Mouse (Mus musculus) thymus, postnatal 14 days (tissue): ENCODE results near the gene 6430548M08Rik.
A peak's percentile ranks its signal among the peaks of the same experiment; 100 is the strongest.

ENCODE experiments used
- DNase-seq: peaks from one replicate; pipeline ENCODE4 v3.0.0; 2021

Gene 6430548M08Rik

GRCm38 (mm10) chr8:120113758-120114255 lies at the start of gene 6430548M08Rik:
6430548M08Rik (plus strand) TSS chr8:120114152.
- DNase-seq, result peak; percentile 100

- no peak for DNase-seq
These were observed 48.3 kb upstream of the 6430548M08Rik start for GRCm38 (mm10) chr8:120065611-120066010.

- DNase-seq, result no peak
These were observed 47.7 kb upstream of the 6430548M08Rik start for GRCm38 (mm10) chr8:120066226-120066625.

- peak; percentile 50 for DNase-seq
These were observed 45.9 kb upstream of the 6430548M08Rik start for GRCm38 (mm10) chr8:120067936-120068668.

GRCm38 (mm10) chr8:120071684-120072083 lies 42.3 kb upstream of the 6430548M08Rik start:
- DNase-seq, result peak; percentile 79

- DNase-seq, result no peak
These were observed 41.7 kb upstream of the 6430548M08Rik start for GRCm38 (mm10) chr8:120072259-120072658.

GRCm38 (mm10) chr8:120072827-120073226 lies 41.1 kb upstream of the 6430548M08Rik start:
- DNase-seq, result no peak

- no peak for DNase-seq
These were observed 39.4 kb upstream of the 6430548M08Rik start for GRCm38 (mm10) chr8:120074516-120074915.

GRCm38 (mm10) chr8:120075347-120075746 lies 38.6 kb upstream of the 6430548M08Rik start:
- no peak for DNase-seq

GRCm38 (mm10) chr8:120078080-120078479 lies 35.9 kb upstream of the 6430548M08Rik start:
- DNase-seq, result peak; percentile 88

- no peak for DNase-seq
These were observed 34.6 kb upstream of the 6430548M08Rik start for GRCm38 (mm10) chr8:120079361-120079760.

GRCm38 (mm10) chr8:120083261-120083660 lies 30.7 kb upstream of the 6430548M08Rik start:
- DNase-seq, result no peak

- DNase-seq, result no peak
These were observed 29.2 kb upstream of the 6430548M08Rik start for GRCm38 (mm10) chr8:120084783-120085182.

GRCm38 (mm10) chr8:120089511-120089910 lies 24.4 kb upstream of the 6430548M08Rik start:
- no peak for DNase-seq

- DNase-seq, result no peak
These were observed 22.9 kb upstream of the 6430548M08Rik start for GRCm38 (mm10) chr8:120091032-120091431.

- no peak for DNase-seq
These were observed 20.8 kb upstream of the 6430548M08Rik start for GRCm38 (mm10) chr8:120093103-120093502.

GRCm38 (mm10) chr8:120094801-120095200 lies 19.2 kb upstream of the 6430548M08Rik start:
- DNase-seq, result no peak

- DNase-seq, result no peak
These were observed 17.5 kb upstream of the 6430548M08Rik start for GRCm38 (mm10) chr8:120096486-120096885.

- DNase-seq, result no peak
These were observed 13.4 kb upstream of the 6430548M08Rik start for GRCm38 (mm10) chr8:120100388-120101067.

- peak; percentile 80 for DNase-seq
These were observed 12.6 kb upstream of the 6430548M08Rik start, which contains the start of gene Zdhhc7 for GRCm38 (mm10) chr8:120101068-120101972. Zdhhc7 (minus strand) TSS chr8:120101482.

- DNase-seq, result no peak
These were observed 10.0 kb upstream of the 6430548M08Rik start for GRCm38 (mm10) chr8:120103916-120104315.

GRCm38 (mm10) chr8:120104721-120105272 lies 9.2 kb upstream of the 6430548M08Rik start:
- DNase-seq, result no peak
